Mouse (Mus musculus) neural tube, embryonic 10.5 days (tissue): ENCODE data around the gene Fgfr2.
A peak's percentile ranks its signal among the peaks of the same experiment; 100 is the strongest.

Experiments used
- DNase-seq: peaks from one replicate; pipeline ENCODE4 v3.0.0-alpha.2; 2017; ENCODE audit warnings: low spot score; ENCODE audit errors: extremely low spot score

The Fgfr2 gene

GRCm38 (mm10) chr7:130385732-130386294, 2737.3 kb downstream of the Fgfr2 start:
- DNase-seq = peak; percentile 12

GRCm38 (mm10) chr7:130382126-130382525, 2741.0 kb downstream of the Fgfr2 start:
- peak; percentile 4 for DNase-seq

- peak; percentile 9 for DNase-seq
These were observed 2741.7 kb downstream of the Fgfr2 start for GRCm38 (mm10) chr7:130381387-130381951.

- peak; percentile 12 for DNase-seq
These were observed 2742.3 kb downstream of the Fgfr2 start for GRCm38 (mm10) chr7:130380769-130381355.

GRCm38 (mm10) chr7:130380367-130380766, 2742.8 kb downstream of the Fgfr2 start:
- no peak for DNase-seq

GRCm38 (mm10) chr7:130379886-130380285, 2743.3 kb downstream of the Fgfr2 start:
- no peak for DNase-seq

GRCm38 (mm10) chr7:130378308-130378707, 2744.8 kb downstream of the Fgfr2 start:
- DNase-seq = no peak

GRCm38 (mm10) chr7:130374311-130374710, 2748.8 kb downstream of the Fgfr2 start:
- no peak for DNase-seq

- peak; percentile 66 for DNase-seq
These were observed 2754.1 kb downstream of the Fgfr2 start for GRCm38 (mm10) chr7:130368827-130369641.

GRCm38 (mm10) chr7:130368036-130368826, 2754.9 kb downstream of the Fgfr2 start:
- no peak for DNase-seq

- peak; percentile 34 for DNase-seq
These were observed 2755.7 kb downstream of the Fgfr2 start for GRCm38 (mm10) chr7:130367222-130368035.

GRCm38 (mm10) chr7:130365711-130366110, 2757.4 kb downstream of the Fgfr2 start:
- DNase-seq = no peak

GRCm38 (mm10) chr7:130340412-130341152, 2782.6 kb downstream of the Fgfr2 start:
- peak; percentile 11 for DNase-seq

- no peak for DNase-seq
These were observed 2785.5 kb downstream of the Fgfr2 start for GRCm38 (mm10) chr7:130337601-130338000.

- no peak for DNase-seq
These were observed 2787.6 kb downstream of the Fgfr2 start for GRCm38 (mm10) chr7:130335440-130336051.

GRCm38 (mm10) chr7:130332515-130333220, 2790.5 kb downstream of the Fgfr2 start:
- DNase-seq = no peak

GRCm38 (mm10) chr7:130327603-130328365, 2795.4 kb downstream of the Fgfr2 start:
- DNase-seq = peak; percentile 36

- no peak for DNase-seq
These were observed 2797.1 kb downstream of the Fgfr2 start for GRCm38 (mm10) chr7:130325983-130326433.
